Mouse (Mus musculus) bone marrow macrophage, adult 2 months (primary cell): ENCODE results near the gene Ezh2.

Experiments used
- CTCF ChIP-seq: IDR thresholded peaks from 2 replicates; pipeline ENCODE4 v1.5.1; 2012; ENCODE audit warnings: low read depth, mild to moderate bottlenecking, low read length, moderate library complexity
- POLR2A ChIP-seq: IDR thresholded peaks from 2 replicates; pipeline ENCODE4 v1.6.1; 2012; ENCODE audit warnings: mild to moderate bottlenecking, low read depth, low read length, borderline replicate concordance

- TF ChIP-seq CTCF, result no peak
- no peak for TF ChIP-seq POLR2A
These were observed 62.6 kb downstream of the Ezh2 start for GRCm38 (mm10) chr6:47532547-47532946.
